In the genomic region with DNA sequence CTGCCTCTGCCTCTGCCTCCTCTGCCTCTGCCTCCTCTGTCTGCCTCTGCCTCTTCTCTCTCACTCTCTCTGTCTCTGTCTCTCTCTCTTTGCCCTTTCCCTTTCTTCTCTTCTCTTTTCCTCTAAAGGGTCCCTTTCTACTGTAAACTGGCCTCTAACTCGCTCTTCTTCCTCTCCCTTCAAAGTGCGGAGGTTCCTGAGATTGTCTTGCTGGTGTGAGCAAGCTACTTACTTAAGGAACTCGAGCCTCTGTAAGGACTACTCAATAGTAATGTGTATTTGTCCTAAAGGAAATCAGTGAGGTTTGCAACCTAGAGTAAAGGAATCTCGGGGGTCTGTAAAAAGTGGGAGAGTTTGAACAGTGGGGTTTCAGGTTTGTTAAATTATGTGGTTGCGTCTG, we compare ENCODE assay signal across 7 mouse cellular contexts. TPM values are rescaled to one million over a fixed set of nuclear protein-coding genes. Genes with fewer than 3 reads are reported as not detected.
DNase-seq lines count a peak whose midpoint lies in the region; ATAC-seq and TF ChIP-seq lines count a peak whose summit lies in the region.

No protein-coding gene starts in this region.

- H3K27ac ChIP-seq in left cerebral cortex, adult 2 months, result peak overlapping the region; percentile 30; the same call in 1 of the 2 replicates
- no peak overlapping the region for H3K27ac ChIP-seq in embryonic facial prominence, embryonic 12.5 days
- no peak overlapping the region for H3K27ac ChIP-seq in hindbrain, embryonic 14.5 days
- H3K27ac ChIP-seq in midbrain, embryonic 16.5 days (ENCODE audit: low read length), result no peak overlapping the region

- intact Hi-C loops in left cerebral cortex, adult 2 months (cut with DNase I), result loop anchor here (2.0 to 10.0 kb wide), 6 partner anchors 68 to 518 kb away; partner anchors contain the start of genes Arhgef39, Ccdc107, Creb3 and Tln1
- intact Hi-C loops in left cerebral cortex, postnatal 10 days (cut with DNase I), result loop anchor here (5.0 kb wide), 3 partner anchors 71 to 376 kb away; no protein-coding TSS in a partner anchor

- DNase-seq in left cerebral cortex, adult 2 months (ENCODE audit: extremely low spot score in 1 of 2, low spot score in 2 of 2), result no peak
- DNase-seq in left cerebral cortex, adult 18-20 months (ENCODE audit: low spot score in 2 of 2), result no peak
- no peak for DNase-seq in hindbrain, embryonic 14.5 days (ENCODE audit: low spot score)
- no peak for DNase-seq in urinary bladder, postnatal 25 days (ENCODE audit: low spot score)
- DNase-seq in left cerebral cortex, postnatal 10 days (ENCODE audit: extremely low spot score in 1 of 2, low spot score in 2 of 2), result no peak

- 60% methylated on average over 5 of the region's 5 CpGs for WGBS in embryonic facial prominence, embryonic 12.5 days
- 56% methylated on average over 5 of the region's 5 CpGs for WGBS in hindbrain, embryonic 14.5 days
- WGBS in midbrain, embryonic 16.5 days, result 67% methylated on average over 5 of the region's 5 CpGs

- ATAC-seq in embryonic facial prominence, embryonic 12.5 days (ENCODE audit: insufficient number of reproducible peaks, insufficient read depth, low FRiP score, low TSS enrichment), result no peak
- ATAC-seq in hindbrain, embryonic 14.5 days (ENCODE audit: low FRiP score), result no peak
- ATAC-seq in midbrain, embryonic 16.5 days, result no peak

- no peak overlapping the region for H3K9ac ChIP-seq in embryonic facial prominence, embryonic 12.5 days
- H3K9ac ChIP-seq in hindbrain, embryonic 14.5 days, result no peak overlapping the region
- H3K9ac ChIP-seq in midbrain, embryonic 16.5 days (ENCODE audit: low read depth, low read length), result no peak overlapping the region

- TF ChIP-seq CTCF in left cerebral cortex, adult 2 months (IDR thresholded peaks at IDR 0.05), result no peak

- H3K9me3 ChIP-seq in embryonic facial prominence, embryonic 12.5 days, result no peaks in the 10 kb centered on the region
- no peaks in the 10 kb centered on the region for H3K9me3 ChIP-seq in hindbrain, embryonic 14.5 days (ENCODE audit: control insufficient read depth, low read length)
- no peaks in the 10 kb centered on the region for H3K9me3 ChIP-seq in midbrain, embryonic 16.5 days (replicated peaks; ENCODE audit: control insufficient read depth, low read length, poor library complexity, severe bottlenecking)

- no peaks in the 10 kb centered on the region for H3K27me3 ChIP-seq in embryonic facial prominence, embryonic 12.5 days
- no peaks in the 10 kb centered on the region for H3K27me3 ChIP-seq in hindbrain, embryonic 14.5 days (ENCODE audit: control insufficient read depth, insufficient read depth, low read length)
- no peaks in the 10 kb centered on the region for H3K27me3 ChIP-seq in midbrain, embryonic 16.5 days (ENCODE audit: control insufficient read depth, insufficient read depth, low read depth, low read length)

- peak overlapping the region; percentile 78; the same call in 1 of the 2 replicates for H3K4me2 ChIP-seq in embryonic facial prominence, embryonic 12.5 days (replicated peaks)
- peak overlapping the region; percentile 68 for H3K4me2 ChIP-seq in hindbrain, embryonic 14.5 days (replicated peaks)
- peak overlapping the region; percentile 65; the same call in 1 of the 2 replicates for H3K4me2 ChIP-seq in midbrain, embryonic 16.5 days (ENCODE audit: low read length)

- H3K4me1 ChIP-seq in embryonic facial prominence, embryonic 12.5 days, result peaks cover 21% of the 10 kb centered on the region
- H3K4me1 ChIP-seq in hindbrain, embryonic 14.5 days (replicated peaks; ENCODE audit: control insufficient read depth, insufficient read depth, low read length), result peaks cover 14% of the 10 kb centered on the region
- H3K4me1 ChIP-seq in midbrain, embryonic 16.5 days (ENCODE audit: control insufficient read depth, insufficient read depth, low read length), result peaks cover 28% of the 10 kb centered on the region

- no peak overlapping the region for H3K4me3 ChIP-seq in left cerebral cortex, adult 2 months
- H3K4me3 ChIP-seq in embryonic facial prominence, embryonic 12.5 days, result no peak overlapping the region
- H3K4me3 ChIP-seq in hindbrain, embryonic 14.5 days (replicated peaks; ENCODE audit: low read length), result no peak overlapping the region
- H3K4me3 ChIP-seq in midbrain, embryonic 16.5 days (ENCODE audit: low read depth, low read length), result no peak overlapping the region

- H3K36me3 ChIP-seq in embryonic facial prominence, embryonic 12.5 days, result no peaks in the 10 kb centered on the region
- no peaks in the 10 kb centered on the region for H3K36me3 ChIP-seq in hindbrain, embryonic 14.5 days (replicated peaks; ENCODE audit: control insufficient read depth, insufficient read depth)
- no peaks in the 10 kb centered on the region for H3K36me3 ChIP-seq in midbrain, embryonic 16.5 days (ENCODE audit: control insufficient read depth, insufficient read depth, low read length)

RNA-seq across cellular contexts. Expression of gene Fam214b, which starts 0.6 kb away (rescaled TPM):
- 10 to 100 TPM; 39.0 to 39.7 TPM for total RNA-seq in left cerebral cortex, adult 2 months (2021)
- total RNA-seq in left cerebral cortex, adult 18-20 months (2021), result 10 to 100 TPM; 33.0 to 34.3 TPM
- polyA plus RNA-seq in embryonic facial prominence, embryonic 12.5 days (2016; fragmentation: Nextera tagmentation; extraction: Ambion mirVana), result 20.4 and 22.9 TPM in 2 replicates
- polyA plus RNA-seq in hindbrain, embryonic 14.5 days (2014; fragmentation: Nextera tagmentation; extraction: Ambion mirVana), result 22.6 and 22.9 TPM in 2 replicates
- polyA plus RNA-seq in midbrain, embryonic 16.5 days (2015; fragmentation: Nextera tagmentation; extraction: Ambion mirVana), result 43.4 and 49.9 TPM in 2 replicates
- total RNA-seq in left cerebral cortex, postnatal 10 days (2021), result 10 to 100 TPM; 38.1 to 39.5 TPM

RNA-seq across cellular contexts. Expression of gene Unc13b, which starts 12.1 kb away (rescaled TPM):
- 10 to 100 TPM; 68.1 to 70.9 TPM for total RNA-seq in left cerebral cortex, adult 2 months (2021)
- 10 to 100 TPM; 52.3 to 58.3 TPM for total RNA-seq in left cerebral cortex, adult 18-20 months (2021)
- polyA plus RNA-seq in embryonic facial prominence, embryonic 12.5 days (2016; fragmentation: Nextera tagmentation; extraction: Ambion mirVana), result 7.8 and 9.1 TPM in 2 replicates
- polyA plus RNA-seq in hindbrain, embryonic 14.5 days (2014; fragmentation: Nextera tagmentation; extraction: Ambion mirVana), result 18.9 and 19.5 TPM in 2 replicates
- 19.5 and 20.8 TPM in 2 replicates for polyA plus RNA-seq in midbrain, embryonic 16.5 days (2015; fragmentation: Nextera tagmentation; extraction: Ambion mirVana)
- 10 to 100 TPM; 61.0 to 65.4 TPM for total RNA-seq in left cerebral cortex, postnatal 10 days (2021)

RNA-seq across cellular contexts. Expression of gene Stoml2, which starts 15.1 kb away (rescaled TPM):
- 100 to 1,000 TPM in 1 of 2 experiments, 10 to 100 TPM in 1; 97.4 to 104 TPM for total RNA-seq in left cerebral cortex, adult 2 months (2021)
- 100 to 1,000 TPM; 104 to 113 TPM for total RNA-seq in left cerebral cortex, adult 18-20 months (2021)
- polyA plus RNA-seq in embryonic facial prominence, embryonic 12.5 days (2016; fragmentation: Nextera tagmentation; extraction: Ambion mirVana), result 333 and 352 TPM in 2 replicates
- polyA plus RNA-seq in hindbrain, embryonic 14.5 days (2014; fragmentation: Nextera tagmentation; extraction: Ambion mirVana), result 215 and 231 TPM in 2 replicates
- 211 and 234 TPM in 2 replicates for polyA plus RNA-seq in midbrain, embryonic 16.5 days (2015; fragmentation: Nextera tagmentation; extraction: Ambion mirVana)
- total RNA-seq in left cerebral cortex, postnatal 10 days (2021), result 100 to 1,000 TPM; 102 to 114 TPM

RNA-seq across cellular contexts. Expression of gene Pigo, which starts 21.0 kb away (rescaled TPM):
- 10 to 100 TPM; 30.9 to 31.1 TPM for total RNA-seq in left cerebral cortex, adult 2 months (2021)
- 10 to 100 TPM; 24.1 to 25.4 TPM for total RNA-seq in left cerebral cortex, adult 18-20 months (2021)
- polyA plus RNA-seq in embryonic facial prominence, embryonic 12.5 days (2016; fragmentation: Nextera tagmentation; extraction: Ambion mirVana), result 26.5 and 28.1 TPM in 2 replicates
- 24.2 and 27.1 TPM in 2 replicates for polyA plus RNA-seq in hindbrain, embryonic 14.5 days (2014; fragmentation: Nextera tagmentation; extraction: Ambion mirVana)
- 29.0 and 32.0 TPM in 2 replicates for polyA plus RNA-seq in midbrain, embryonic 16.5 days (2015; fragmentation: Nextera tagmentation; extraction: Ambion mirVana)
- total RNA-seq in left cerebral cortex, postnatal 10 days (2021), result 10 to 100 TPM; 24.3 to 32.6 TPM

RNA-seq across cellular contexts. Expression of gene Fancg, which starts 36.3 kb away (rescaled TPM):
- 10 to 100 TPM; 15.1 to 17.4 TPM for total RNA-seq in left cerebral cortex, adult 2 months (2021)
- 10 to 100 TPM; 10.3 to 11.6 TPM for total RNA-seq in left cerebral cortex, adult 18-20 months (2021)
- polyA plus RNA-seq in embryonic facial prominence, embryonic 12.5 days (2016; fragmentation: Nextera tagmentation; extraction: Ambion mirVana), result 20.4 and 20.8 TPM in 2 replicates
- 15.6 and 20.1 TPM in 2 replicates for polyA plus RNA-seq in hindbrain, embryonic 14.5 days (2014; fragmentation: Nextera tagmentation; extraction: Ambion mirVana)
- polyA plus RNA-seq in midbrain, embryonic 16.5 days (2015; fragmentation: Nextera tagmentation; extraction: Ambion mirVana), result 26.9 and 30.0 TPM in 2 replicates
- total RNA-seq in left cerebral cortex, postnatal 10 days (2021), result 10 to 100 TPM in 1 of 2 experiments, 1 to 10 TPM in 1; 8.4 to 10.8 TPM
